Mouse (Mus musculus) ES-Bruce4 (cell line): ENCODE data around the gene Ostm1.

Source experiments
- CTCF ChIP-seq: IDR thresholded peaks from one replicate; pipeline ENCODE4 v1.8.1; 2011; ENCODE audit warnings: low read depth, low read length
- POLR2A ChIP-seq: IDR thresholded peaks from one replicate; pipeline ENCODE4 v1.8.1; 2011; ENCODE audit warnings: low read length; ENCODE audit not compliant: insufficient read depth

- no peak for TF ChIP-seq CTCF
- TF ChIP-seq POLR2A = no peak
Observed at GRCm38 (mm10) chr10:42614766-42615165, 31.1 kb downstream of the Ostm1 start.
